Mouse (Mus musculus): ENCODE measurements around the gene Olfr160.

The Olfr160 gene

GRCm38 (mm10) chr9:37716150-37716549 is at the start of gene Olfr160:
Gene Olfr160, minus strand, starts transcription at chr9:37716250.
- DNase-seq (ENCODE audit: low read depth): no peak

DNA sequence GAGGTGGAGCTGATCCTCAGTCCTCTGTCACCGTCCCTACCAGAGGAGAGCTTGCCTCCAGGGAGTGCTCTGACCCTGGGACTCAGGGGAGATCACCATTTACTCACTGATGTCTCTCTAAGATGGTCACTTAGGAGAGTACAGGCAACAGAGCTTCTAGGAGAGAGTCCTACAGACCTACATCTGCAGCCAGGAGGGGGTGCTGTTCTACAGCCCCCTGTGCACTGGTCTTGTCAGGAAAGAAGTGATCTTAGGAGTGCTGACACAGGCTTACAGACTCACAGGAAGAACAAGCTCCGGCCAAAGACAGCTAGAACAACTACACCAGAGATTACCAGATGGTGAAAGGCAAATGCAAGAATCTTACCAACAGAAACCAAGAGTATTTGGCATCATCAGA is 46.5 kb upstream of the Olfr160 start:
- no peak for DNase-seq (ENCODE audit: low read depth)

- DNase-seq (ENCODE audit: low read depth): no peak
Observed at GRCm38 (mm10) chr9:37761728-37762127, 45.7 kb upstream of the Olfr160 start.

DNA sequence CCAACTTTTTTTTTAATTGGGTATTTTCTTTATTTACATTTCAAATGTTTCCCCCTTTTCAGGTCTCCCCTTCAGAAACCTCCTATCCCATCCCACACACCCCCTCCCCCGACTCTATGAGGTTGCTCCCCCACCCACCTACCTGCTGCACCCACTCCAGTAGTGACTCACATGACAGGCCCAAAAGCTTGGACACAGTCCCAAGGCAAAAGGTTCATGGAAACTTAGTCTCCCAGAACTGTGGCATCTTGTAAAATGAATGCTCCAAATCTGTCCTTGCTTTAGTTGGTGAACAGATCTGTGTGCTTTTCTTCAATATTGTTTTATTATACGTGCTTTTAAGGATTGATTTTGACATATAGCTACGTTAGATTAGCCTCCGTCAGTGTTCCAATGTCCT is 36.0 kb upstream of the Olfr160 start:
- DNase-seq (ENCODE audit: low read depth): no peak

GRCm38 (mm10) chr9:37751467-37751866 is 35.4 kb upstream of the Olfr160 start:
- no peak for DNase-seq (ENCODE audit: low read depth)

DNA sequence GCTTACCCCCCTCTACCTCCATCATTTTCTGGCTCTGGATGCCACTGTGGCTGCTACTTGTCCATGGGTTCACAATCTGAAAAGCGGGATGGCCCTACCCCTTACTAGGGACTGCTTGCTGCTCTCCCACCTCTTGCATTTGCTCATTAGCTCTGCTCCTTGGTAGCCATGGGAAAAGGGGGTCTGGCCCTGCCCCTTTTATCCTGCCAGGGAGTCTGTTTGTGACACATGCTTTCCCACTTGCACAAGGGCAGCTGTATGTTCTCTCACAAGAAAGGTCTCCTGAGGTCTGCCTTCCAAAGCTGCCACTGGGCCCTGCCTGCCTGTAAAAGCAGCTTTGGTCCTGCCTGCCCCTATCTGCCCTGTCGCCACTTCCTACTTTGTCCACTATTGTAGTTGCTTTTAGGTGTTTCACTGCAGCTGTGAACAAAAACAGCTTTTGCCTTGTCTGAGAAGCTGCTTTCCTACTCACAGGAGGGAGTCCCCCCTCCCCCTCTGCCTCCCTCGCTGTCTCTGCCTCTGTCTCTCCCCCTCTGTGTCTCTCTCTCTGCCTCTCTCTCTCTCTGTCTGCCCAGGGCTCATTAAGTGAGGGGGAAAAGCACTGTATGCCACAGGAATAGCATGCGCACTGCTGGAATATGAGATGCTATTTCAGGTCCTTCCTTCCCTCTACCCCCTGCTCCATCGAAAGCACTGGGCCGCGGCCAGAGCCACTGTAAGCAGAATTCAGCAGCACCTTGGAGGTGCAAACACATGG is 34.4 kb upstream of the Olfr160 start:
- no peak for DNase-seq (ENCODE audit: low read depth)

- no peak for DNase-seq (ENCODE audit: low read depth)
Observed at GRCm38 (mm10) chr9:37744806-37745205, 28.8 kb upstream of the Olfr160 start, which contains the start of gene Olfr874. Gene Olfr874, plus strand, starts transcription at chr9:37745106.

- DNase-seq (ENCODE audit: low read depth): peak; percentile 1
Observed at GRCm38 (mm10) chr9:37734310-37734709, 18.3 kb upstream of the Olfr160 start.

DNA sequence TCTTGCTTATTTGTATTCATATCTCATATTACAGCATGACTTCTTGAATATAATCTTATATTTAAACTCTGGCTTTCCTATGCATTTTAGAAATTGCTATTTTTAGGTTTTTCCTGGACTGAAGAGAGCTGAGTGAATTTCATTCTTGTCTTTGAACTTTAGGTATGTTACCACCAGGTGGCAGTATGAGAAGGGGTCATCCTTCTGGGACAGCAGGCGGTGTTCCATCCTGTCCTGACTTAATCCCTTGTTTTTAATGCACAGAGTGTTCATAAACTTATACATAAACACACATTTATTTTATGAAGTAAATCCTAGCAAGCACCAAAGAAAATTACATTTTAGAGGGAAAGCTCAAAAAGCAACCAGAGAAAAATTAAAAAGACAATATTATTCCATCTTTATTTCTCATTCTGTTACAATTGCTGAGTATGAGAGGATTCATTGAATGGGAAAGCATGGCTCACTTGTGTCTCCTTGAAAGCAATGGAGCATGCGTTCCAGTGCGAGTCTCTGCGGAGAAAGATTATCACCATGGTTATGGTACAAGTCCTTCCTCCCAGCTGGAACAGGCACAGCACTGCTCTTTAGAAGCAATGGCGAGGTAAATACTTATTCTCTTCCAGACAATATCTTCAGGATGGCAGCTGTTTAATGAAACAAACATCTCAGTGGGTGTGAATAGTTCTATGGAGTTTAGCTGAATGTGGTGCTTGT is 25.9 kb downstream of the Olfr160 start:
- DNase-seq (ENCODE audit: low read depth): peak; percentile 60

DNA sequence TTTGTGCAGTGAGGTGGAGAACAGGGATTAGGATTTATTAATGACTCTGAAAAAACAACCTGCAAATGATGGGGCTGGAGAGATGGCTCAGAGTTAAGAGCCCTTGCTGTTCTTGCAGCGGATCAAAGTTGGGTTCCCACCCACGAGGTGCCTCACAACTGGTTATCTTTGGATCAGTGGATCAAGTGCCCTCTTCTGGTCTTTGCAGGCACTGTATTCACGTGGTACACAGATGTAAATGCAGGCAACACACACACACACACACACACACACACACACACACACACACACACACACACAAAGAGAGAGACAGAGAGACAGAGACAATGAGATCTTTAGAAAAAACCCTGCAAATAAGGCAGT is 28.1 kb downstream of the Olfr160 start:
- peak; percentile 8 for DNase-seq (ENCODE audit: low read depth)

DNA sequence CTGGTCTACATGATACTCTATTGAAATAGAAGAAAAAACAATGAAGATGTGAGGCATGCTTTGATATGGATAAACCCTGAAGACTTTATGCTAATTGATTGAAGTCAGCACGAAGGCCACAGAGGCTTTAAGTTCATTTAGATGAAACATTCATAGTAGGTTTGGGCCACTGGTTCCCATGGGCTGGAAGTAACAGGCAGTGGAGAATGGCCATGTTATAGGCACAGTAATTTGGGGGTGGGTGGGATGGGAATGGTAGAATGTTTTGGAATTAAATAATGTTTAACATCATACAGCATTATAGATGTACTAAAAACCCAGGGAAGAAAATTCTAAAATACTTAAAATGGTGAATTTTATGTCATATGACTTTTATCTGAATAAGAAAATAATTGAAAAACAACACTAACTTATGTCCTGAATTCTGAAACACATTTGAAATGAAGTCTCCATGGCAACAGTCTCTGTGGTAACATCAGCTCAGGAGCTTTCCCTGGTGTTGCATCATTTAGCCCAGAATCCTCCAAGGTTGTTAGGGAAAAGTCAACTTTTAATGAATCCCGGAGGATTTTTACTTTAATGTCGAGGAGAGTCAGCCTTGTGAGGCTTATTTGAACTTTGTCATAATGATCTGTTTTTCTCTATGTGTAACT is 28.6 kb downstream of the Olfr160 start:
- DNase-seq (ENCODE audit: low read depth): peak; percentile 20

DNA sequence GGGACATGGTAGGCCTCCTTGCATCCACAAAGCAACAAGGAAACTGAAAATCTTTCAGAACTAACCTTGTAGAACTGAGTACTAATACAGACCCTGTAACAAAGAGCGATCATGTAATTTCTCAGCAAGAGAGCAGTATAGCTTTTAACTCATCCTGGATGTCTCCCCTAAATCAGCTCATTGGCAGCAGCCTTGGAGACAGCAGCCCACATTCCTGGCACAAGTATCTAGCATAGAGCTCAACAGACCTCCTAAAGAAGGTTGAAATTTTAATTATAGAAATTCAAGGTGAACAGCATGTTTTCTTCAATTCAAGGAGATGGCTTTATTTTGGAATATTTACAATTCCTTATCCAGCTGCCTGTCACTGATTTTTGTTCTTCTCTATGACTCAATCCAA is 34.9 kb downstream of the Olfr160 start:
- no peak for DNase-seq (ENCODE audit: low read depth)

- DNase-seq (ENCODE audit: low read depth): no peak
Observed at GRCm38 (mm10) chr9:37675287-37675686, 40.8 kb downstream of the Olfr160 start.

GRCm38 (mm10) chr9:37670261-37670660 is 45.8 kb downstream of the Olfr160 start:
- no peak for DNase-seq (ENCODE audit: low read depth)

GRCm38 (mm10) chr9:37669678-37670077 is 46.4 kb downstream of the Olfr160 start:
- DNase-seq (ENCODE audit: low read depth): no peak

GRCm38 (mm10) chr9:37669115-37669514 is 46.9 kb downstream of the Olfr160 start, which contains the start of gene Panx3:
Gene Panx3, minus strand, starts transcription at chr9:37669235.
- peak; percentile 14 for DNase-seq (ENCODE audit: low read depth)

DNA sequence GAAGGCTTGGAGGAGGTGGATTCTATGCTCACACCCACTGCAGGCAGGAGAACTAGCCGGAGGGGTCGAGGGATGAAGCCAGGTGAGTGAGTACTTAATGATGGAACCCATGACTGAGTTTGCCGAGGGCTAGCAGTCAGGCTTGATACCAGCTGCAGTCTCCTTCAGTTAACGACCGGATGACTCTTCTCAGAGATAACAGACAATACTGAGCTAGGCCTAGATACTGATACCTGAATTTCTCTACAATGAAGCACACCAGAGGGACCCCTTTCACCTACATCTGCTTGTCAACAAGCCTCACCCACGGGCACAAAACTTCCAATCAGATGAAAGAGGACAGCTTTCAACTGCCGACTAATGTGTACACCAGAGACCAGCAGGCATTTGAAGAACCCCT is 50.0 kb downstream of the Olfr160 start:
- DNase-seq (ENCODE audit: low read depth): no peak

DNA sequence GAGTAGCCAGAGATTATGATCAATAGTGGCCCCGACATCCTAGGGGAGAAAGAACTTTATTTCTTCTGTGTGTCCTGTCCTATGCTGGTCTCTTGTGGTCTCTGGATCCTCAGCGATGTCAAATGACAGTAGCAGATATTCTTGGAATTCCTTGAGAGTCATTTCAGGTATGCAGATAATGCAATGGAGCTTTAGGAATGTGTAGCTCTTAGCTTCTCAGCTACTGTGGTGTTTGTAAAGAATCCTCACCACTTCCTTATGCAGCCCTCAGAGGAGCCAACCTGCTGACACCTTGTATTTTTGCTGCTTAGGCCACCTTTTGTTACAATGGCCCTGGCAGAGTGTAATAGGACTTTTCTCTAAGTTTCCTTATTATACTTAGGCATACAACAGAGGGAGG is 51.4 kb downstream of the Olfr160 start:
- DNase-seq (ENCODE audit: low read depth): no peak

- DNase-seq (ENCODE audit: low read depth): no peak
Observed at GRCm38 (mm10) chr9:37663210-37663609, 52.8 kb downstream of the Olfr160 start.

GRCm38 (mm10) chr9:37659413-37659812 is 56.6 kb downstream of the Olfr160 start:
- DNase-seq (ENCODE audit: low read depth): no peak
